Mouse (Mus musculus): ENCODE measurements around the gene Ppp1r21.

Gene Ppp1r21

DNA sequence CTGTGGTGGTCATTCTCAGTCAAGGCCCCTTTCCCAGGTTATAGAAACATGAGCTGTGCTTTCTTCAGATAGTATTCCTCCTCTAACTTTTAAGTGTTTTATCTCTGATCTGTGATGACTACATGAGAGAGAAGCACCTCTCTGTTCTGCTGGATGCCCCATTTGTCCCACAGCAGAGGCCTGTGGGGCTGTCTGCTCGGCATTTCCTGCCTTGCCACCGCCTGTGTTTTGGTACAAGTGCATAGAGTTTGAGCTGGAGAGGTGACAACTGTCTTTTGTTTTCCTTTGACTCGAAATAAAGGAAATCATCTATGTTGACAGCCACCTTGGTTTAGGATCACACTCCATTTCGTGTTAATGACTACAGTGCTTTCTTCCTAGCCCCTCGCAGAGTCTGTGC, 44.9 kb downstream of the Ppp1r21 start:
- DNase-seq (ENCODE audit: low spot score) = no peak

- DNase-seq (ENCODE audit: low spot score) = no peak
Measured at GRCm38 (mm10) chr17:88578522-88579242, 48.8 kb downstream of the Ppp1r21 start.

- DNase-seq (ENCODE audit: low spot score) = no peak
Measured at GRCm38 (mm10) chr17:88580556-88580955, 50.6 kb downstream of the Ppp1r21 start.

- no peak for DNase-seq (ENCODE audit: low spot score)
Measured at GRCm38 (mm10) chr17:88581511-88582021, 51.6 kb downstream of the Ppp1r21 start.

DNA sequence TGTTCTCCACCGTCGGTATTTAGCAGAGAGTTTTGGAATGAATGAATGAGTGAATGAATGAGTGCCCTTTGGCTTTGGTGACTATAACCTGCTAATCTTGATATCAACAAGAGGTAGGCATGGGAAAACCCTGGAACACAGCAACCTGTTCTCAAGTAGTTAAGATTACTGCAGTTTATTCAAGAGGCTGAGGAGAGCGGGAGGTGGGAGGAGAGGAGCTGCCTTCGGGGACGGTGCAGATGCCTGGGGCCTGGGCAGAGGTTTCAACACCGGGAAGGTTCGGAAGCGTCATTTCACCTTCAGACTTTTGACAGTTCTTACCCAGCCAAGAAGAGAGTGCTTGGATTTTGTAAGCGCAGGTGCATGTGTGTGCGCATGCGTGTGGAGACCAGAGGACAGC, 53.1 kb downstream of the Ppp1r21 start:
- DNase-seq (ENCODE audit: low spot score) = no peak

- no peak for DNase-seq (ENCODE audit: low spot score)
Measured at GRCm38 (mm10) chr17:88583411-88583810, 53.5 kb downstream of the Ppp1r21 start.

GRCm38 (mm10) chr17:88587371-88587770, 57.5 kb downstream of the Ppp1r21 start:
- DNase-seq (ENCODE audit: low spot score) = no peak

- no peak for DNase-seq (ENCODE audit: low spot score)
Measured at GRCm38 (mm10) chr17:88588228-88588627, 58.3 kb downstream of the Ppp1r21 start.

GRCm38 (mm10) chr17:88590251-88590650, 60.3 kb downstream of the Ppp1r21 start:
- DNase-seq (ENCODE audit: low spot score) = no peak

DNA sequence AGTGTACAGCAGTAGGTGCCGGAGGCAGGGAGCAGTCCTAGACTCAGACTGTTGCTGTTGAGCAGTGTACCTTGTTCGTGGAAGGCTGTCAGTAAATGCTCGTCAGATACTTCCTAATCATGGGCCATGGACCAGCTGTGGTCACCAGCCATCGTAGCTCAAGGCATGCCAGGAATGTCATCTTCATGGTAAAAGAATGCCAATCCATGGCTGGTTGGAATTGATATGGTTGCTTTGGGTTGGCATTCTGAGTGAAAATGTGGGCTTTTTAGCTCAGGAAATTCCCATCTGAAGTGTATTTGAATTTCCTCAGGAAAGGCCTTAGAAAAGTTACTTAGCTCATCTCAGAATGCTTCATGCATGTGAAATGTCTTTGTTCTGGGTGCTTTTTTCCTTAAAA, 65.2 kb downstream of the Ppp1r21 start:
- no peak for DNase-seq (ENCODE audit: low spot score)

- no peak for DNase-seq (ENCODE audit: low spot score)
Measured at GRCm38 (mm10) chr17:88596068-88596467, 66.2 kb downstream of the Ppp1r21 start.

DNA sequence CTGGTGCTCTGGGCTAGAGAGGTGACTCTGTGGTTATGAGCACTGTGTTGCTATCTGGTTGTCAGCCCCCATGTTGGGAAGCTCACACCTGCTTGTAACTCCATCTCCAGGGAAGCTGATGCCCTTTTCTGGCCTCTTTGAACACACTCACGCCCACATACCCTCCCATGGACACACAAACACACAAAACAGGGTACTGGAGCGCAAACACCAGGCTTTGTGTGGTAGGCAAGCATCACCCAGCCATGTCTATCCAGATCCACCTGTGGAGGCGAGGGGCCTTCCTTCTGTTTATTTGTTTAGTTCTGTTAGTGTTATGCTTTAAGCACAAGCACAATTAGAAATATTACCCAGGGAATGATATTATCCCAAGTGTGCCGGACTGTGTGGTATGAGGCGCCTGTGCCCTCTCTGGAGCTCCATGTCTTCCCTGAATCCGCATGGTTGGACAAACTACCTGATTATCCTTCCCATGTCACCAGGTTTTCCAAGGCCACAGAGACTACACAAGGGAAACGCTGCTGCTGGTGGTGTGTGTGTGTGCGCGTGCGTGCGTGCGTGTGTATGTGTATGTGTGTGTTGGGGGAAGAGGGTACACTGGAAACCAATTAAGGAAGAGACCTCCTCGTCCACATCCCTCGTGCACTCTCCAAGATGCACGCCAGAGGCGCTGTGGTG, 66.8 kb downstream of the Ppp1r21 start:
- no peak for DNase-seq (ENCODE audit: low spot score)

GRCm38 (mm10) chr17:88597222-88598055, 67.5 kb downstream of the Ppp1r21 start, which contains the start of gene Ston1:
Gene Ston1 (plus strand): TSS chr17:88597684.
- peak; percentile 81 for DNase-seq (ENCODE audit: low spot score)

DNA sequence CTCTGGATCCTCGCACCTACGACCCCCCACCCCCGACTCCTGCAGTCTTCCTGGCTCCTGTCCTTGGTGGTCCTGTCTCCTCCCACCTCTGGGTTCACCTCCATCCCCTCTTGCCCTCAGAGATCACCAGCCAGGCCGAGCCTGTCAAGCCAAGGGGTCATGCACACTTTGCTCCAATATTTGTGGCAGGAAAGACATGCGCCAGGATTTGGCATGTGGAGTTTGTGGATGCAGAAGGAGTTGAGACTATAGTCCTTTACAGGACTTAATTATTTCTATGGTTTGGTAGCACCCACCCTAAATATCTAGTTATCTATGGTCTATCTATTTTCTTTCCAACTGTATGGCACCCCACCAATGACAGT, 68.1 kb downstream of the Ppp1r21 start:
- DNase-seq (ENCODE audit: low spot score) = no peak

GRCm38 (mm10) chr17:88598570-88599368, 68.9 kb downstream of the Ppp1r21 start:
- DNase-seq (ENCODE audit: low spot score) = peak; percentile 12

GRCm38 (mm10) chr17:88600492-88601026, 70.6 kb downstream of the Ppp1r21 start:
- no peak for DNase-seq (ENCODE audit: low spot score)

DNA sequence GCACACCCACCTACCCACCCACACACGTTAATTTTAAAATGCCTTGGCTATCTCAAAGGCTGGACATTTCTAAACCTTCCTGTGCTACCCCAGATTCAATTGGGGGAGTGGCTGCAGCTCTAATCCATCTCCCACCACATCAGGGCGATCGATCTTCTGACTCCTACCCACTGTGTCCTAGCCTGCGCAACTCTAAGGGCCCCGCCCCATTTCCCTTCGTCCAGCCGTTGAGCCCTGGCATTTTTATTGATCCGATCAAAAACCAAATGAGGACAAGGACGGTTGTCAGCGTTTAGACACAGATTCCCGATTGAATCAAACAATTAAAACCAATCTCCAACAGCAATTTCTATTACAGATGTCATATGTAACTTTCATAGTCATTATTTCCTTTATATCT, 74.0 kb downstream of the Ppp1r21 start:
- no peak for DNase-seq (ENCODE audit: low spot score)

DNA sequence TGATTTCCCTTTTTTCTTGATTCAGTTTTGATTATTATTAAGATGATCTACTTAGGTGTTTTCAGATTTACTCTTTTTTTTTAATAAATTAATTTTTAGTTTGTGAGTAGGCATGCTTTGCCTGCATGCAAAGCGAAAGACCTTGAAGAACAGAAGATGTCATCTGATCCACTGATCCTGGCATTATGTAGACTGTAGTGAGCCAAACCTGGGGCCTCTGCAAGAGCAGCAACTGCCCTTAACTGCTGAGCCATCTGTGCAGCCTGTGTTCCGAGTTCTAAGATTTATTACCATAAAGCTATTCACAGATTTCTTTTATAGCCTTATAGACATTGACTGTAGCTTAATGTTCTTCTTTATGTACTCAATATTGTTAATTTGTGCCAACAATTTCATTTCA, 76.1 kb downstream of the Ppp1r21 start:
- no peak for DNase-seq (ENCODE audit: low spot score)

GRCm38 (mm10) chr17:88609361-88609760, 79.4 kb downstream of the Ppp1r21 start:
- no peak for DNase-seq (ENCODE audit: low spot score)

DNA sequence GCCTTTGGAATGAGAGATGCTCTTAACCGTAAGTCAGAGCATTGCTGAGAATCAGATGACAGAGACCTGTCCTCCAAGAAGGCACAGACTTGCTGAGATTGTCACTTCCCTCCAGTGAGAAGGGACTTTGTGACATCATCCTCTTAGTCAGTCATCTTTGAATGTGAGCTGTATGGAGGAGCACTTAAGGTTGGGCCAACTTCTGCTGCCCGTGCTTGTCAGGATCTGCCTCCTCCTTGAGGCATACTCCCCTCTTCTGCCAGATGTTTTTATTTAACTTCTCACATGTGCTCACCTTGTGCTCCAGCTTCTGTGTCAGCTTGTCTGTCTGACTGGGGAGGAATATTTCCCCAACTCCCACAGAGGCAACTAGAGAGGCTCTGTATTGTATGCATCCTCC, 81.1 kb downstream of the Ppp1r21 start:
- no peak for DNase-seq (ENCODE audit: low spot score)

DNA sequence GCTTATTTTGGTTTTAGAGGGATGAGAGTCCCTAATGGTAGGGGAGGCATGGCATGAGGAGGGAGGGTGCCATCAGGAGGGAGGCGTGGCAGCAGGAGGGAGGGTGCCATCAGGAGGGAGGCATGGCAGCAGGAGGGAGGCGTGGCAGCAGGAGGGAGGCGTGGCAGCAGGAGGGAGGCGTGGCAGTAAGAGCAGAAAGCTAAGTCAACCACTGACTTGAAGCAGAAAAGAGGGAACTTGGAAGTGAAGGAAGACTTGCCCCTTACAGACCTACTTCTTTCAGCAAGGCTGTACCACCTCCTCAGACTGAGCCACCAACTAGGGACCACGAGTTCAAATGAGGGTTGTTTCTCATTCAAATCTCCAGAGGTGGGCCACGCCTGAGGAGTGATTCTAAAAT, 83.3 kb downstream of the Ppp1r21 start:
- DNase-seq (ENCODE audit: low spot score) = no peak

Measured in ovary, postnatal 36 days (tissue).